Mouse (Mus musculus): ENCODE data around the gene Tbc1d22a. TPM values are rescaled to one million over a fixed set of nuclear protein-coding genes. Genes with fewer than 3 reads are reported as not detected.
"Not testable (repeated sequence)": the region's sequence is repeated elsewhere in the genome, so short reads cannot be mapped to it uniquely, and the experiment has no call there.

Tbc1d22a gene
- polyA plus RNA-seq, 3 experiments from 2014 or later: 10.6 to 12.5 (median 11.6) TPM

DNA sequence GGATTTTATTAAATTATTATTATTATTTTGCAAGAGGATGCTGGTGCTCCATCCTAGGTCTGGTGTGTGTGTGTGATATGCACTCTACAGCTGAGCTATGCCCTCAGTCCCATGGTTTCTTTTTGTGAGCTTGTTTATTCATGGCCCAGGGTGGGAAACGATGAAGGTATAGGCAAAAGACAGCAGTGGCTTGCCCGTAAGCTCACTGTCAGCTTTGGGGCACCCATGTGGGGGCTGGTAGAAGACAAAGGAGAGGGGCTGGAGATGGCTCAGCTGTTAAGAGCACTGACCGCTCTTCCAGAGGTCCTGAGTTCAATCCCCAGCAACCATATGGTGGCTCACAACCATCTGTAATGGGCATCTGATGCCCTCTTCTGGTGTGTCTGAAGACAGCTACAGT is 32.9 kb upstream of the Tbc1d22a start:
- not testable (repeated sequence) for ATAC-seq

DNA sequence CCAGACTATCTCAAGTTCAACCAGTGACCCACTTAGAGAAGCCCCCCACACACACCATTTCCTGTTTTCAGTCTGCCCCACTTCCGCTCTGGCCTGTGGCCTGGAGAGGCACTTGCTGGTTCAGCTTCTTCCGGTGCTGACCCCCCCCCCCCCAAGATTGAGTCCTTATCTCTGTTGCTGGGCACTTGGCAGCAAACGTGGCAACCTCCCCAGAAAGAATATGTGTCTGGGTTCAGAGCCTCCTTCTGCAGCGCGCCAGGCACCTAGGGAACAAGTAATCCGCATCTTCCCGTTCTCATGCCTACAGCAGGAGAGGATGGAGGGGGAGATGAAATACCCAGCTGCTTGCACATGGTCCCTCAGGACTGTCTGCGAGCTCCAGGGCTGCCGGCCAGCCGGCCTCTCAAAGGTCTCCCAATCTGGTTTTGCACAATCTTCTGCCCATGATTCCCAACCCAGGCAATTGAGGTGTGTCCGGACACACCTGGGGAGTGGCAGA is 32.3 kb upstream of the Tbc1d22a start:
- ATAC-seq: peak; percentile 20

GRCm38 (mm10) chr15:86182646-86183045 is 31.6 kb upstream of the Tbc1d22a start:
- peak; percentile 21 for ATAC-seq

DNA sequence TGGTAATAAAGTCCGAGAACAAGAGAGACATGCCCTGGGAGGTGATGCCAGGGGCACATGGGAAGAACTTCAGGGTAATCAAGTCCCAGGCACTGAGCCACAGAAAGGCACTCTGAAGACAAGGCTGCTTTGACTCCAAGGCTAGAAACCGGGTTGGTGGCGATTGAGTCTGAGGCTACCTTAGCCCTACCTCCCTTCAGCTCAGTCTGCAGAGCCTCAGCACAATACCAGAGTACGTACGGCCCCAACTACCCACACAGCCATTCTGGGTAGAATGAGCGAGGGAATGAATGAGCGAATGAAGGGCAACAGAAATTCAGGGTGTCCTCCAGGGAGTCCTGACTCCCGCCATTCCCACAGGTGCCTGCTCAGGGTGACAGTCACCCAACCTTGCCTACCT is 30.8 kb upstream of the Tbc1d22a start:
- ATAC-seq: no peak

GRCm38 (mm10) chr15:86184071-86184470 is 30.2 kb upstream of the Tbc1d22a start:
- ATAC-seq: no peak

GRCm38 (mm10) chr15:86184851-86185688 is 29.2 kb upstream of the Tbc1d22a start:
- ATAC-seq: peak; percentile 24

- peak; percentile 62 for ATAC-seq
Measured at GRCm38 (mm10) chr15:86185689-86186569, 28.3 kb upstream of the Tbc1d22a start, which contains the start of gene Cerk. Gene Cerk, minus strand, starts transcription at chr15:86186141.

- ATAC-seq: no peak
Measured at GRCm38 (mm10) chr15:86186686-86187085, 27.6 kb upstream of the Tbc1d22a start.

DNA sequence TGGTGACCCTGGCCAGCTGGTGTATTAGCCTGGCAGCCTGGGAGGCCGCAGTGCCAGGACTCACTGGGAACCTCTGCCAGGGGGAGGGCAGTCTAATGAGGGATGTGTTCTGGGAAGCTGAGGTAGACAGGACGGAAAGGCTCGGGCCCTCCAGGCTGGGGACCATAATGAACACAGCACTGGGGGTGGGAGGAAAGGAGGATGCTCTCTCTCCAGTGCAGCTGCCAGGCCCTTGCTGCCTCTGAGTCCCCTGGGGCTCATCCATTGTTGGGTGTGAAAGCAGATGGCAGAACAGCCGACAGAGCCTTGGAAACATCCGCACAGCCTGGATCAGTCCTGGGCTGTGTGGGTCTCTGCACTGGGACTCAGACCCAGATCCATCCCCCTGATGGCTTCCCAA is 26.1 kb upstream of the Tbc1d22a start:
- ATAC-seq: no peak

DNA sequence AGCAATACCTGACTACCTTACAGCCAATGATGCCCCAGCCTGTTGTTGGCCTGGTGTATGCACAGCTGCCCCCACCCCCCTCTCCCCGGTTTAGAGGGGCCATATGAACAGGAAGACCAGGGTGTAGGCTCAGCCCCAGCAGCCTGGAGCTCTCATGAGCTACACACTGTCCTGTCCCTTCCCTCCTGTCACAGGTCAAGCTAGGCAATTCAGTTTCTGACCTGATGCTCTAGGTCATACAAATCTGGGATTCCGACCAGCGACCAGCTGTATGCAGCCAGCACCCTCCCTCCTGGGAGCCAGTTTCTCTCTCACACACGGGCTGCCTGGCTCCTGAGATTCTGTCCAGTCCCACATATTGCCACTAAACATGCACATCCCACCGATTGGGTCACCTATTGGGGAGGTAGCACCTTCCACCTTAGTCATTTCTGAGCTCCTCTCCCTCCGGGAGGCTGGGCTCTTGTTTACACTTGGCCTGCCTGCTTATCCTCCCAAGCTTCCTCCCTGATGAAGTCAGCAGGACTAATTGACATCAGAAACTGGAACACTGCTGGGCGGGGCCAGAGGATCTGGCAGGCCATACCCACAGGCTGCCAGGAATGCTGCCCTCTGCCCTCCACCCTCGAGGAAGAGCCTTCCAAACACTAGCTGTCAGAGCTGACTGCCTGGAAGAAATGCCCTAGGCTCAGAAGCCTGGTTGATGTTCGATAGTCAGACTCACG is 25.4 kb upstream of the Tbc1d22a start:
- no peak for ATAC-seq

GRCm38 (mm10) chr15:86190387-86190786 is 23.9 kb upstream of the Tbc1d22a start:
- no peak for ATAC-seq

GRCm38 (mm10) chr15:86191505-86191904 is 22.8 kb upstream of the Tbc1d22a start:
- no peak for ATAC-seq

GRCm38 (mm10) chr15:86191933-86192332 is 22.3 kb upstream of the Tbc1d22a start:
- no peak for ATAC-seq

DNA sequence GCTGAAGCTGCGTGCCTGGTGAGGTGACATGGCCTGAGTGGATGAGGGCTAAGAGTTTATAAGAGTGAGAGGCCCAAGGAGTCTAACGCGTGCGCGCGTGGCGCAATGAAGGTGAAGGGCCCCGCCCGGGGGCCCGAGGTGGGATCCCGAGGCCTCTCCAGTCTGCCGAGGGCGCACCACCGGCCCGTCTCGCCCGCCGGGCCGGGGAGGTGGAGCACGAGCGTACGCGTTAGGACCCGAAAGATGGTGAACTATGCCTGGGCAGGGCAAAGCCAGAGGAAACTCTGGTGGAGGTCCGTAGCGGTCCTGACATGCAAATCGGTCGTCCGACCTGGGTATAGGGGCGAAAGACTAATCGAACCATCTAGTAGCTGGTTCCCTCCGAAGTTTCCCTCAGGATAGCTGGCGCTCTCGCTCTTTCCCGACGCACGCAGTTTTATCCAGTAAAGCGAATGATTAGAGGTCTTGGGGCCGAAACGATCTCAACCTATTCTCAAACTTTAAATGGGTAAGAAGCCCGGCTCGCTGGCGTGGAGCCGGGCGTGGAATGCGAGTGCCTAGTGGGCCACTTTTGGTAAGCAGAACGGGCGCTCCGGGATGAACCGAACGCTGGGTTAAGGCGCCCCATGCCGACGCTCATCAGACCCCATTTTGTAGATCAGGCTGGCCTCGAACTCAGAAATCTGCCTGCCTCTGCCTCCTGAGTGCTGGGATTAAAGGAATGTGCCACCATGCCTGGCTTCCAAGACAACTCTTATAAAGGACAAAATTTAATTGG is 19.4 kb upstream of the Tbc1d22a start:
- ATAC-seq: peak; percentile 91

DNA sequence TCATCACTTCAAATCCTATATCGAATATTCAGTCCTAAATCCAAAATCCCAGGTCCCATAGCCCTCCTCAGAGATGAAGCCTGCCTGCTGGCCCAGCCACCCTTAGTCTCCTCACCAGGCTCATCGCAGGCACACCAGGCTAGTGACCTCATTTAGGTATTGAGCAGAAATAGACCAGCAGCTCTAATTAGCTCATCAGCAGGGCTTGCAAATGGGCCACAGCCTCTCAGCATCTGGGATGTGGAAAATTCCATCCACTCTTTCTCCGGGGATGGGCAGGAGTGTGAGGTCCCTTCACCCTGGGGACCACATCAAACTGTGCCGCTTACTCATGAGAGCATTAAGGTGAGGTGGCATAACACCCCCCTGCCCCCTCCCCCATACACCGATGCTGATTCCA is 15.2 kb upstream of the Tbc1d22a start:
- no peak for ATAC-seq

DNA sequence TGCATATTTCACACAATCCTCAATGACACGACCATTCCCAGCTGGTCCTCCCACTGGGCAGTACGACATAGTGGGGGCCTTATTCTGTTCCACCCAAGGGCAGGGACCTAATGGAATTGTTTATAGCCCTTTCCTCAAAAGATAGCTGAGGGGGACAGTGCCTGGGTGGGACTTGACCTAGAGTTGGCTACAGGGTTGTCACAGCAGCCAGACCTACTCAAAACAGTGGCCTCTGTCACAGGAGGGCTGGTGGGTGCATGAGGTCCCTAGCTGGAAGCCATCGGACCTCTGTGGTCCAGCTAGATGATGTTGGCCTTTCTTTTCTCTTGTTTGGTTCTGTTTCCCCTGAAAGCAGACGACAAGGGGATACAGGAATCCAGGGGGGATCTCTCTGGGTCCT is 14.8 kb upstream of the Tbc1d22a start:
- ATAC-seq: no peak

DNA sequence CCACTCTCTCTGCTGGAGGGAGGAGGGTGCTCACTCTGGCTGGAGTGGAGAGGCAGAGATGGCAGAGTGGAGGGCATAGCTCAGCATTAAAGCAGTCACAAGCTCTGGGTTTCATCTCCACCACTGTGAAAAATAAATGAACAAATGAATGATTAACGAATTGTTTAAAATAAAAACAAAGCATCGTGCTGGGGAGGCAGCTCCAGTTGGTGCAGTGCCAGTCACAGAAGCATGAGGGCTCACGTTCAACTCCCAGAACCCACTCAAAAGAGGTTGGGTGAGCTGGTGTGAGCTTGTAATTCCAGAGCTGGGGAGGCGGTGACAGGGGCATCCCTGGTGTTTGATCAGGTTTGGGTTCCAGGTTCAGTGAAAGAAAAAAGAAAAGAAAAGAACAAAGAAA is 14.1 kb upstream of the Tbc1d22a start:
- no peak for ATAC-seq

- ATAC-seq: no peak
Measured at GRCm38 (mm10) chr15:86201095-86201494, 13.2 kb upstream of the Tbc1d22a start.

- no peak for ATAC-seq
Measured at GRCm38 (mm10) chr15:86201696-86202330, 12.4 kb upstream of the Tbc1d22a start.

- ATAC-seq: no peak
Measured at GRCm38 (mm10) chr15:86202640-86203039, 11.6 kb upstream of the Tbc1d22a start.

DNA sequence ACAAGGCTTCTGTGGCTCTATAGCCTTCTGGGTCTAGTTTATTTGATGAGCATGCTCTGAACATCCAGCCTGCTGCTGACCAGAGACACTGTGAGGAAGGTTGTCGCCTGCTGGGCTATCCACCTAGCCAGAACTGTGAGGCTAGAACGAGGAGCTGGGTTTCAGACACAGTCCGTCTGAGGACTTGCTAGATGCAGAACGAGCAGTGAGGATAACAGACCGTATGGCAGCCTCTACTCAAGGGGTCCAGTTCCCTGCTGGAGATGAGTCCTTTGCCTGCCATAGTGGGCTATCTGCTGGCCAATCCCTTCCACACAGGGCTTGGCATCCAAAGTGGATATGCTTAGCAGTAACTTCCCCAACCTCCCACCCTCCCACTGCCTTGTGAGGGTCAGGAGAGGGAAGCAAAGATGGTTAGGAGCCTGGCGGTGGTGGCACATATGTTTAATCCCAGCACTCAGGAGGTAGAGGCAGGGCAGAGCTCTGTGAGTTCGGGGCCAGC is 10.9 kb upstream of the Tbc1d22a start:
- ATAC-seq: no peak

Data from inflammation-experienced regulatory T-cells, adult 6 months (primary cell).